Mouse (Mus musculus): ENCODE results near the gene Gm20708. TPM values are rescaled to one million over a fixed set of nuclear protein-coding genes. Genes with fewer than 3 reads are reported as not detected.
"Not testable (repeated sequence)": the region's sequence is repeated elsewhere in the genome, so short reads cannot be mapped to it uniquely, and the experiment has no call there.

The Gm20708 gene
- polyA plus RNA-seq, 1 experiment from 2014 or later: 0.29 TPM

DNA sequence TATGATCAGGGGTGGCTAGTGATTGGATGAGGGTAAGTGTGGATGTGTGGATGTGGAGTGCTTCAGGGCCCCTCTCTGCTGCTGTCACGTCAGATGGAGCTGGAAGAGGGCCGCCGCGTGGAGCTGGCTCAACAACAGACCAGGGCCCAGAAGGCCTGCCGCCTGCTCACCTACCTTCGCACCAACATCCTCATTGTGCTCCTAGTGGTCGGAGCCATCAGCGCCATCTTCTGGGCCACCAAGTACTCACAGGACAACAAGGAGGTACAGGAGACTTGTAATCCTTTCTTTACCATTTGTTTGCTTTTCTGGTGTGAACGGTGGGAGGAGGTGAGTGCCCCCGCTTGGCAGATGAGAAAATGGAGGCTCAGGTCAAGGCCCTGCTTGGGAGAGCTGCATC is 23.2 kb upstream of the Gm20708 start:
- ATAC-seq: no peak
- peaks cover 17% of the 10 kb centered on the region for H3K4me1 ChIP-seq (ENCODE audit: control insufficient read depth, insufficient read depth, low read length)
- no peaks in the 10 kb centered on the region for H3K36me3 ChIP-seq (ENCODE audit: control insufficient read depth, insufficient read depth, low read length)
- no peak overlapping the region for H3K9ac ChIP-seq (ENCODE audit: low read depth, low read length)
- H3K4me3 ChIP-seq (ENCODE audit: low read length): no peak overlapping the region
- 11% methylated on average over 10 of the region's 10 CpGs for WGBS
- H3K27me3 ChIP-seq (replicated peaks; ENCODE audit: control insufficient read depth, insufficient read depth, low read length): no peaks in the 10 kb centered on the region
- no peak overlapping the region for H3K27ac ChIP-seq (ENCODE audit: low read length)
- no peaks in the 10 kb centered on the region for H3K9me3 ChIP-seq (ENCODE audit: control insufficient read depth, low read length)
- H3K4me2 ChIP-seq (ENCODE audit: low read depth, low read length): no peak overlapping the region

DNA sequence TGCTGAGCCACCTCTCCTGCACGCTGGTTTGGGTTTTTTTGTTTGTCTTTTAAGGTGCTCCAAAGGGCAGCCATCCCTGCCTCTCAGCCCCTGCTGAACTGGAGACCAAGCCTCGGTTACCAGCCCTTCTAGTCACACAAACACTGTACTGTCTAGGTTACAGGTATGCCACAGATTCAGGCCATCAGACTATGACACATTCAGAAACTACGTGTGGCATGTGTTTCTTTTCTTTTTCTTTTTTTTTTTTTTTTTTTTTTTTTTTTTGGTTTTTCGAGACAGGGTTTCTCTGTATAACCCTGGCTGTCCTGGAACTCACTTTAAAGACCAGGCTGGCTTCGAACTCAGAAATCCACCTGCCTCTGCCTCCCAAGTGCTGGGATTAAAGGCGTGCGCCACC is 21.0 kb upstream of the Gm20708 start:
- not testable (repeated sequence) for H3K27me3 ChIP-seq (replicated peaks; ENCODE audit: control insufficient read depth, insufficient read depth, low read length); H3K36me3 ChIP-seq (ENCODE audit: control insufficient read depth, insufficient read depth, low read length); H3K27ac ChIP-seq (ENCODE audit: low read length); ATAC-seq; H3K9ac ChIP-seq (ENCODE audit: low read depth, low read length); H3K4me2 ChIP-seq (ENCODE audit: low read depth, low read length); H3K9me3 ChIP-seq (ENCODE audit: control insufficient read depth, low read length); H3K4me3 ChIP-seq (ENCODE audit: low read length)
- WGBS: 79% methylated on average over 7 of the region's 7 CpGs
- H3K4me1 ChIP-seq (ENCODE audit: control insufficient read depth, insufficient read depth, low read length): peaks cover 12% of the 10 kb centered on the region

- H3K4me3 ChIP-seq (ENCODE audit: low read length): peak overlapping the region; percentile 44
These were observed 19.2 kb upstream of the Gm20708 start for GRCm38 (mm10) chr11:117790286-117790685.

DNA sequence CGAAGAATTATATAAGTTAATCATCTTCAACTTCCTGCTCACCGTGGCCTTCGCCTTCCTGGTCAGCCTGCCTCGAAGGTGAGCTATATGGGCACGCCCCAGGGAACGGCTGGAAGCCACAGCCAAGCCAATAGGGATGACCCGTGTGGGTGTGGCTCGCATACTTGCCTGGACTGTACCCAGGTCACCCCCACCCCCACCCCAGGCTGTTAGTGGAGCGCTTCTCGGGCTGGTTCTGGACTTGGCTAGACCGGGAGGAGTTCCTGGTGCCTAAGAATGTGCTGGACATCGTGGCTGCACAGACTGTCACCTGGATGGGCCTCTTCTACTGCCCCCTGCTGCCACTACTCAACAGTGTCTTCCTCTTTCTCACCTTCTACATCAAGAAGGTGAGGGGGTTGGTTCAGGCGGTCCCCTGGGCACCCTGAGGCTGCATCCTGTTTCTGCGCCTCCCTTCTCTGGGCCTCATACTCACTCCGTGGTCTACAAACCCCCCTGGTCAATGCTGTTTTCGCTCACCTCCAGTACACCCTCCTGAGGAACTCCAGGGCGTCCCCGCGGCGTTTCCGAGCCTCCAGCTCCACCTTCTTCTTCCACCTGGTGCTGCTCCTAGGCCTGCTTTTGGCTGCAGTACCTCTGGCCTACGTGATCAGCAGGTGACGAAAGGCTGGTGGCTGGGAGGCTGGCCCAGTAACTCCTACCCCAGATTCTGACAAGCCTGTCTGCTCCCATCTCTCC is 18.6 kb upstream of the Gm20708 start:
- Histone ChIP-seq H3K4me2 (ENCODE audit: low read depth, low read length) (peak overlapping the region; percentile 68), H3K9ac (ENCODE audit: low read depth, low read length) (peak overlapping the region; percentile 70), H3K36me3 (ENCODE audit: control insufficient read depth, insufficient read depth, low read length) (no peaks in the 10 kb centered on the region), H3K27me3 (replicated peaks; ENCODE audit: control insufficient read depth, insufficient read depth, low read length) (no peaks in the 10 kb centered on the region), H3K4me1 (ENCODE audit: control insufficient read depth, insufficient read depth, low read length) (peaks cover 12% of the 10 kb centered on the region), H3K4me3 (ENCODE audit: low read length) (peak overlapping the region; percentile 44), H3K27ac (ENCODE audit: low read length) (peak overlapping the region; percentile 90), H3K9me3 (ENCODE audit: control insufficient read depth, low read length) (no peaks in the 10 kb centered on the region)
- peak; percentile 93 for ATAC-seq
- 29% methylated on average over 23 of the region's 23 CpGs for WGBS

More at GRCm38 (mm10) chr11:117790286-117790685, 19.2 kb upstream of the Gm20708 start:
- Histone ChIP-seq H3K9ac (ENCODE audit: low read depth, low read length) (peak overlapping the region; percentile 65), H3K4me1 (ENCODE audit: control insufficient read depth, insufficient read depth, low read length) (peaks cover 12% of the 10 kb centered on the region), H3K4me2 (ENCODE audit: low read depth, low read length) (peak overlapping the region; percentile 68), H3K36me3 (ENCODE audit: control insufficient read depth, insufficient read depth, low read length) (no peaks in the 10 kb centered on the region), H3K27ac (ENCODE audit: low read length) (peak overlapping the region; percentile 90), H3K27me3 (replicated peaks; ENCODE audit: control insufficient read depth, insufficient read depth, low read length) (no peaks in the 10 kb centered on the region), H3K9me3 (ENCODE audit: control insufficient read depth, low read length) (no peaks in the 10 kb centered on the region)
- 7% methylated on average over 14 of the region's 14 CpGs for WGBS
- ATAC-seq: peak; percentile 71

DNA sequence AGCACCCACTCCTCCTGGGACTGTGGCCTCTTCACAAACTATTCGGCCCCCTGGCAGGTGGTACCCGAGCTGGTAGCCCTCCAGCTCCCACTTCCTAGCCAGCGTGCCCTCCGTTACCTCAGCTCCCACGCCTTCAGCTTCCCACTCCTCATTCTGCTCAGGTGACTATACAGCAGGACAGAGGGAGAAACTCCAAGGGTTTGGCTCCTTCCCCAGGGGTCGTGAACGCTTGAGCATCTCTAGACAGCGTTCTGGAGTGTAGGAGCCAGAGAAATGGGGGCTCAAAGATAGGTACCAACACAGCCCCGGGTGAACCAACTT is 18.1 kb upstream of the Gm20708 start:
- H3K27me3 ChIP-seq (replicated peaks; ENCODE audit: control insufficient read depth, insufficient read depth, low read length): no peaks in the 10 kb centered on the region
- H3K9me3 ChIP-seq (ENCODE audit: control insufficient read depth, low read length): no peaks in the 10 kb centered on the region
- H3K36me3 ChIP-seq (ENCODE audit: control insufficient read depth, insufficient read depth, low read length): no peaks in the 10 kb centered on the region
- H3K9ac ChIP-seq (ENCODE audit: low read depth, low read length): peak overlapping the region; percentile 70
- peak overlapping the region; percentile 44 for H3K4me3 ChIP-seq (ENCODE audit: low read length)
- 86% methylated on average over 9 of the region's 9 CpGs for WGBS
- peaks cover 12% of the 10 kb centered on the region for H3K4me1 ChIP-seq (ENCODE audit: control insufficient read depth, insufficient read depth, low read length)
- H3K4me2 ChIP-seq (ENCODE audit: low read depth, low read length): peak overlapping the region; percentile 68
- no peak for ATAC-seq
- peak overlapping the region; percentile 90 for H3K27ac ChIP-seq (ENCODE audit: low read length)

DNA sequence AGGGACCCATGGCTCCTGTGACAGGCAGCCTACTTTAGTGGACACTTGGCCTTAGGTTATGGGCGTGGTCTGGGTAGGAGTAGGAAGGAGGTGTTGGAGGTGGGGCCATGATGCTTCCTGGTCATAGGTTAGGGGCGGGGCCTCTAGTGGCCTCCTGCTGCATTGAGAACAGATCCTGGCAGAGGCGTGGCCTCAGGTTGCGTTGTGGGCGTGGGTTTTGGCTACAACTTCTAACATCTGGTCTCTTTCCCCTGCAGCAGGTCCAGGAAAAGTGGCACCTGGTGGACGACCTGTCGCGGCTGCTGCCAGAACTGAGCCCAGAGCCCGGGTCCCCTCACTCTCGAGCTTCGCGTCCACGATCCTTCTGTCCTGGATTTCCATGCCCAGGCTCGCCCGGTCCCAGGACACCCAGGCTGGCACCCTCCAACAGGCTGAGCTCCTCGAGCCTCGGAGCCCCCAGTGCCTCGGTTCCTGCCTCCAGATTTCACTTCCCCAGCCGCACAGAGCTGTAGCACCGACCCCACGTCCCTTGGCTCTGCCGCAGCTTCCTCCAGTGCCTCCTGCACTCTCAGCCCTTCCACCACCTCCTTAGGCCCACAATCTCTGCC is 17.1 kb upstream of the Gm20708 start:
- ATAC-seq: peak; percentile 80
- Histone ChIP-seq H3K4me2 (ENCODE audit: low read depth, low read length) (peak overlapping the region; percentile 68), H3K27ac (ENCODE audit: low read length) (peak overlapping the region; percentile 90), H3K27me3 (replicated peaks; ENCODE audit: control insufficient read depth, insufficient read depth, low read length) (no peaks in the 10 kb centered on the region), H3K9me3 (ENCODE audit: control insufficient read depth, low read length) (no peaks in the 10 kb centered on the region), H3K4me3 (ENCODE audit: low read length) (peak overlapping the region; percentile 42), H3K9ac (ENCODE audit: low read depth, low read length) (peak overlapping the region; percentile 65), H3K4me1 (ENCODE audit: control insufficient read depth, insufficient read depth, low read length) (peaks cover 12% of the 10 kb centered on the region), H3K36me3 (ENCODE audit: control insufficient read depth, insufficient read depth, low read length) (no peaks in the 10 kb centered on the region)
- WGBS: 10% methylated on average over 22 of the region's 22 CpGs

DNA sequence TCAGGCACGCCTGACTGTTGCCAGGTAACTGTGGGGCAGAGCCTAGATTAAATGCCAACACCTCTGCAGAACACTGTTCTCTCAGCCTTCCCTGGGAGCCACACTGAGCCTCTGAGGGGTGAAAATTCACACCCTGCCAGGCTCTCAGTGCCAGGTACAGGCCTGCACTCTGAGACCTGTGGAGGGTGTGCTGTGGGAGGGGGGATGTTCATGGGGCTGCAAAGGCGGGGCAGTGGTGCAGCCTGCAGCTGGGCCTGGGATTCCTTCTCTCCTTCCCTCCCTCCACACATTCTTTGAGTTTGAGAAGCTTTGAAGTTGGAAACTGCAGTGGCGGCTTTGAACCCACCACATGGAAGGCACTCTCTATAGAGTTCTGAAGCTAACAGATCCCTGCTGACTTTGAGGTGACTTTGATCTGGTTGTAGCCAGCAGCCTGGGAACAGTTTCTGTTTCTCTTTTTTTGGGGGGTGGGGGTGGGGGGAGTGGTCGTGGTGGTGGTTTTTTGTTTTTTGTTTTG is 15.4 kb upstream of the Gm20708 start:
- ATAC-seq: no peak
- no peak overlapping the region for H3K4me2 ChIP-seq (ENCODE audit: low read depth, low read length)
- WGBS: 62% methylated on average over 4 of the region's 4 CpGs
- H3K36me3 ChIP-seq (ENCODE audit: control insufficient read depth, insufficient read depth, low read length): no peaks in the 10 kb centered on the region
- H3K27me3 ChIP-seq (replicated peaks; ENCODE audit: control insufficient read depth, insufficient read depth, low read length): no peaks in the 10 kb centered on the region
- peaks cover 23% of the 10 kb centered on the region for H3K4me1 ChIP-seq (ENCODE audit: control insufficient read depth, insufficient read depth, low read length)
- H3K9me3 ChIP-seq (ENCODE audit: control insufficient read depth, low read length): no peaks in the 10 kb centered on the region
- no peak overlapping the region for H3K4me3 ChIP-seq (ENCODE audit: low read length)
- H3K9ac ChIP-seq (ENCODE audit: low read depth, low read length): no peak overlapping the region
- no peak overlapping the region for H3K27ac ChIP-seq (ENCODE audit: low read length)

DNA sequence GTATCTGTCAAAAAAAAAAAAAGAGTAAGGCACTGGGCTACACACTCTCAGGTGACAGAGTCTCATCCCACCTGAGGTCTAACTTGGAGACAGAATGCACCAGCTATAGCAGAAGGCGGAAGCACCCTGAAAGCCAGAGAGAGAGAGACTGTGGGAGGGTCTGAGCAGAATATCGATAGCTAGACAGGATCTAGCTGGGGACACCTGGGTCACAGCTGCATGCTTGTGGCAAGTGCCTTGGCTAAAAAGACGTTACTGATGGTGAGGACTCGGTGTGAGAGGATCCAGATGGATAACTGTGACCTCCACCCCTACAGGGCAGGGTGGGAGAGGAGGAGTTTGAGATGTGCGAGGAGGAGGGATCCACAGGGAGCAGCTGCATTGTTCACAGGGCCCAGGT is 12.5 kb upstream of the Gm20708 start:
- 42% methylated on average over 5 of the region's 5 CpGs for WGBS
- Histone ChIP-seq H3K9me3 (ENCODE audit: control insufficient read depth, low read length) (no peaks in the 10 kb centered on the region), H3K4me3 (ENCODE audit: low read length) (no peak overlapping the region), H3K4me1 (ENCODE audit: control insufficient read depth, insufficient read depth, low read length) (peaks cover 23% of the 10 kb centered on the region), H3K36me3 (ENCODE audit: control insufficient read depth, insufficient read depth, low read length) (no peaks in the 10 kb centered on the region), H3K27me3 (replicated peaks; ENCODE audit: control insufficient read depth, insufficient read depth, low read length) (no peaks in the 10 kb centered on the region), H3K9ac (ENCODE audit: low read depth, low read length) (no peak overlapping the region), H3K27ac (ENCODE audit: low read length) (no peak overlapping the region), H3K4me2 (ENCODE audit: low read depth, low read length) (no peak overlapping the region)
- ATAC-seq: no peak

GRCm38 (mm10) chr11:117797511-117798159 is 11.8 kb upstream of the Gm20708 start, which contains the start of gene 6030468B19Rik:
TSS of gene 6030468B19Rik (plus strand) at chr11:117797660.
- H3K4me1 ChIP-seq (ENCODE audit: control insufficient read depth, insufficient read depth, low read length): peaks cover 18% of the 10 kb centered on the region
- H3K9me3 ChIP-seq (ENCODE audit: control insufficient read depth, low read length): no peaks in the 10 kb centered on the region
- no peaks in the 10 kb centered on the region for H3K27me3 ChIP-seq (replicated peaks; ENCODE audit: control insufficient read depth, insufficient read depth, low read length)
- peak within 1 kb of the TSS; percentile 33; the same call in 1 of the 2 replicates for H3K9ac ChIP-seq (ENCODE audit: low read depth, low read length)
- no peak within 1 kb of the TSS for H3K4me3 ChIP-seq (ENCODE audit: low read length)
- H3K27ac ChIP-seq (ENCODE audit: low read length): no peak within 1 kb of the TSS
- no peaks in the 10 kb centered on the region for H3K36me3 ChIP-seq (ENCODE audit: control insufficient read depth, insufficient read depth, low read length)
- 52% methylated on average over 9 of the region's 9 CpGs for WGBS
- H3K4me2 ChIP-seq (ENCODE audit: low read depth, low read length): no peak within 1 kb of the TSS
- peak; percentile 81 for ATAC-seq

All from intestine, embryonic 16.5 days (tissue).